Mouse (Mus musculus): ENCODE measurements around the gene Pgam2.
A peak's percentile ranks its signal among the peaks of the same experiment; 100 is the strongest.
"Not testable (repeated sequence)": the region's sequence is repeated elsewhere in the genome, so short reads cannot be mapped to it uniquely, and the experiment has no call there.

Gene Pgam2

GRCm38 (mm10) chr11:5803551-5803981 lies at the start of gene Pgam2:
Gene Pgam2, minus strand, starts transcription at chr11:5803733.
- no peak for DNase-seq (ENCODE audit: low read depth)

- DNase-seq (ENCODE audit: low read depth): no peak
Measured at GRCm38 (mm10) chr11:5852314-5852713, 48.8 kb upstream of the Pgam2 start.

DNA sequence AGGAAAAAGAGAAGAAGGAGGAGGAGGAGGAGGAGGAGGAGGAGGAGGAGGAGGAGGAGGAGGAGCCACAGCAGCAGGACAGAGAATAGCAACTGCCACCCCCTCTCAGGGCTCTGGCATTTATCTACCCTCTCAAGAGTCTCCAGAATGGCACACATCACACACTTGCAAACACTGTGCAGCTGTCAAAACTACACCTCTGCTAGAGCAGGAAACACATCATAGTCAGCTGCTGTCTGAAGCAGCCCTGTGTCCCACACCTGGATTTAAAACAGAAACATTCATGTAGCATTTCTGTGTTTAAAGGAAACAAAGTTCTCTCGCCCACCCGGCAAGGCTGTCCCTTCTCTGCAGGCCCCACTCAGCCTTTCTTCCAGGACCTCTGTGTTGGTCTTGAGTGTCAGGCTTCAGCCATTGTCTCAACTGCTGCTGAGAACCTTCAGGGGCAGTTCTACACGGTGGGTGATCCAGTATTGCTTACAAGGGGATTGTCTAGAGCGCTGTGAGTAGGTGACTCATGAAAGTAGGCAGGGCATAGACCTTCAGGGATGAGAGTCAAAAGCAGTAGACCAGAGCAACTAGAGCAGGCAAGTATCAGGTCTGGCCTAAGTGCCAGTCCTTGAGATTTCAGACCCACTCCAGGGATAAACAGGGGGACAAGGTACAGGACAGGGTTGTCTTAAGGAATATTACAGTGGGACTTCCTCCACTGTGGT lies 47.6 kb upstream of the Pgam2 start:
- DNase-seq (ENCODE audit: low read depth): no peak

GRCm38 (mm10) chr11:5850452-5850851 lies 46.9 kb upstream of the Pgam2 start:
- DNase-seq (ENCODE audit: low read depth): no peak

DNA sequence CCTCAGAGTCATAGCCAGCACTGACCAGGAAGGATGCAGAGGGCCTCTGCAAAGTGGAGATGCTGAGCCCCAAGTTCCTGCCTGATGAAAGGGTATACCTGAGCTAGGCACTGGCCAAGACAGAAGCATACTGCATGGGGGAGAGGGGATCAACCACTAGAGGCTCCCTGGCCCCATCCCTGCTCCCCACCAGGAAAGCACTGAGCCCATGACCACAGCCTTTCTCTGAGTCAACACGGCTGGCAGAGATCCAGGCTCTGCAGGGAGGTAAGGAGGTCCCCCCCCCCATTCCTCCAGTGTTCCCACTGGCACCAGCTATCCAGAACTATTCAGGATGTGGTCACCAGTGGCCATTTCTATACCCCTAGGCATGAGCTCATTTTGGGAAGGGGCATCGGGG lies 45.8 kb upstream of the Pgam2 start:
- DNase-seq (ENCODE audit: low read depth): no peak

DNA sequence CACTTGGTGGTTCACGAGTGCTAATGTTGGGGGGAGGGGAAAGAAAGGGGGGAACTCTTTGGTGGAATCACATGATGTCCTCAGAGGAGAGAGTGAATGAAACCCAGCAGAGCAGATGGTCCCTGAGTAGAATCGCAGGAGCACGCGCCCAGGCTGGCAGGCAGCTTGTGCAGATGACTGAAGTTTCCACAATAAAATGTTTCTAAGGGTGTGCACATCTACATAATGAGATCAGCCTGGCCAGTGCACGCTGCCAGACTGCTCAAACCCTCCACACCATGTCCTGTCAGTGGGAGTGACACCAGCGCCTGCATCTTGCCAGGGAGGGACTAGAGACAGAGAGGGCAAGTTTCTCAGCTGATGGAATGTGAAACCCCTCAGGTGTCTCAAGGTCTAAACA lies 45.2 kb upstream of the Pgam2 start:
- no peak for DNase-seq (ENCODE audit: low read depth)

DNA sequence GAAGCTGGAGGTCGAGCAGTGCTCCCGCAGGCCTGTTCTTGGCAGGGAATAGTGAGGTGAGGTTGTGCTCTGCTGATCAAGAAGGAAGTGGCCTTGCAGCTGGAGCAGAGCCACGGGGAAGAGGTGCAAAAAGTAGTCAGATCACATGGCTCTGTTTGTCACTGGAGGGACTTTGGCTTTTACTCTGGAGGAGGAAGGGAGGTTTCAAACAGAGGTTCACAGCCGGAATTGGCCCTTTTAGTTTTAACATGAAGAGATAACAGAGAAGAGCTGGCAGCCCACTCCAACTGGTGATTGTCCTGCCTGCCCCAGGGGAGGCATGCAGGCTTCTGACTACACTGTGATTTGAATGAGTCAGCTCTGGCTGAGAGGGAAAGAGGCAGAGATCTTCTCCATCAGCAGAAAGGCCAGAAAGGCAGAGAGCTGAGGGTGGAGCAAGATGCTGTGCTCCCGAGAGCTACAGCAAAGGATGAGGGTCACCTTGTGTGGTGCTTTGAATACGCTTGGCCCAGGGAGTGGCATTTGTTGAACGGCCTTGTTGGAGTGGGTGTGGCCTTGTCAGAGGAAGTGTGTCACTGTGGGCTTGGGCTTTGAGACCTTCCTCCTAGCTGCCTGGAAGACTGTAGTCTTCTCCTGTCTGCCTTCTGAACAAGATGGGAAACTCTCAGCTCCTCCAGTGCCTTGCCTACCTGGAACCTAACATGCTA lies 43.3 kb upstream of the Pgam2 start:
- DNase-seq (ENCODE audit: low read depth): no peak

- DNase-seq (ENCODE audit: low read depth): no peak
Measured at GRCm38 (mm10) chr11:5843131-5843530, 39.6 kb upstream of the Pgam2 start.

- DNase-seq (ENCODE audit: low read depth): no peak
Measured at GRCm38 (mm10) chr11:5841751-5842150, 38.2 kb upstream of the Pgam2 start.

DNA sequence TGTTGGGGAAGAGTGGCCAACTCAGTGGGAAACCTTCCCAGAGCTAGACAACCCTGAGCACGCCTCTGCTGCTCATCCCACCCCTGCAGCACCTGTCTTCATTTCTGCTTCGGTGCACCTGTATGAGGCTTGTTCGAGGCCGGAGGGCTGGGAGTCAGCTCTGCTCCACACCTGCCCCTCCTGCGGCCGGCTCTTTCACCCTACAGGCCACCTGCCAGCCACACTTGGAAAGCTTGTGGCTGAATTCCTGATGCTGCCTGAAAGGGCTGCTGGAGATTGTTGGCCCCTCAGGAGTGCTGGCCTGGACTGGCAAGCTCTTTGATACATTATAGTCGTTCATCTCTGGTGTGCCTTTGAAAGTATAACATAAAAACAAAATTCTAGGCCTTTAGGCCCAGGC lies 36.8 kb upstream of the Pgam2 start:
- no peak for DNase-seq (ENCODE audit: low read depth)

GRCm38 (mm10) chr11:5837251-5838246 lies 34.0 kb upstream of the Pgam2 start, which contains the start of gene Polm:
Gene Polm, minus strand, starts transcription at chr11:5838016.
- peak; percentile 91 for DNase-seq (ENCODE audit: low read depth)

- no peak for DNase-seq (ENCODE audit: low read depth)
Measured at GRCm38 (mm10) chr11:5836126-5836525, 32.6 kb upstream of the Pgam2 start.

- DNase-seq (ENCODE audit: low read depth): no peak
Measured at GRCm38 (mm10) chr11:5835057-5835456, 31.5 kb upstream of the Pgam2 start.

GRCm38 (mm10) chr11:5834506-5834905 lies 31.0 kb upstream of the Pgam2 start:
- no peak for DNase-seq (ENCODE audit: low read depth)

GRCm38 (mm10) chr11:5829327-5829726 lies 25.8 kb upstream of the Pgam2 start:
- DNase-seq (ENCODE audit: low read depth): no peak

- no peak for DNase-seq (ENCODE audit: low read depth)
Measured at GRCm38 (mm10) chr11:5828509-5829191, 25.1 kb upstream of the Pgam2 start.

DNA sequence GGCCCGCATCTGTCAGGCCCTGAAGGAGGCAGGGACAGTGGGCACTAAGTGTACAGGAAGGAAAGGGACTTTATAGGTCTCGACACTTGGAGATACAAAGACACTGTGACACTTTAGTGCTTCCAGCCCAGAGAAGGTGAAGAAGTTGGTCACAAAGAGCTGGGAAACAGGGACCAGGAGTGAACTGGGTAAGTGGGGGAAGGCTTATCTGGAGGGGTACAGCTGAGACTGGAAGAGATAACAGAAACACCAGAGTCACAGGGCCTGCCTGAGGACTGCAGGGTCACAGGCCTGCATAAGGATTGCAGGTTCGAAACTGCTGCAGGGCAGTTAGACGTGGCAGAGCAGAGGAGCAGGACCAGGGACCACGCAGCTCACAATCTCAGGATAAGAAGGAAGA lies 24.4 kb upstream of the Pgam2 start:
- no peak for DNase-seq (ENCODE audit: low read depth)

DNA sequence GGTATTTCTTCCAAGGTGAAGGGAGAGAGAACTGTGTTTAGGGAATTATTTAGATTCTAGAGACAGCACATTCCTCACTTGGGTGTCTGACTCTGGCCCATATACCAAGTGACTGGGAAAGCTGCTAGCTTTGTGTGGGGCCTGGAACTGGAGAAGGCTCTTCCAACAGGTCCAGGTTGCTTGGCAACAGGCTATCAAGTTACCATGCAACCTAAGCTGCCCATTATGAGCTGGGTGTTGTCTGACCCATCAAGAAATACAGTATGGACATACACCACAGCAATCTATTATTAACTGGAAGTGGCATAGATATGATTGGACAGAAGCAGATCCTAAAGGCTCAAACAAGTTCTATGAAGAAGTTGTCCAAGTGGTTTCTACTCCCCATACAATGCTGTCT lies 21.9 kb upstream of the Pgam2 start:
- no peak for DNase-seq (ENCODE audit: low read depth)

DNA sequence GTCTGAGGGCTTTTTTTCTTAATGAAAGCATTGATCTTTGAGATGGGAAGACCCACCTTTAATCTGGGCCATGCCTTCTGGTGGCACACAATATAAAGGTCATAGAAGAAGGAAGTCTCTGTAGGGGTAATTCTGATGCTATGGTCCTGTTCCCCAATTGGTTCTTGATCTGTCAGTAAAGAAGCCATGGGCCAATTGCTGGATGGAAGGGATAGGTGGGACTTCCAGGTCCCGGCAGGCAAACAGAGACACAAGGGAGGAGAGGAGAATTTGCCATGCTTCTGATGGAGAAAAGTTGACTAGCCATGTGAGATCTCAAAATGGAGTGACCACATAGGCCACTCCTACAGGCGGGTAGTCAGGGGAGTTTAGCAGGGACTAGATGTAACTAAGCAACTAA lies 15.7 kb upstream of the Pgam2 start:
- DNase-seq (ENCODE audit: low read depth): no peak

GRCm38 (mm10) chr11:5813381-5813780 lies 9.8 kb upstream of the Pgam2 start:
- DNase-seq (ENCODE audit: low read depth): no peak

DNA sequence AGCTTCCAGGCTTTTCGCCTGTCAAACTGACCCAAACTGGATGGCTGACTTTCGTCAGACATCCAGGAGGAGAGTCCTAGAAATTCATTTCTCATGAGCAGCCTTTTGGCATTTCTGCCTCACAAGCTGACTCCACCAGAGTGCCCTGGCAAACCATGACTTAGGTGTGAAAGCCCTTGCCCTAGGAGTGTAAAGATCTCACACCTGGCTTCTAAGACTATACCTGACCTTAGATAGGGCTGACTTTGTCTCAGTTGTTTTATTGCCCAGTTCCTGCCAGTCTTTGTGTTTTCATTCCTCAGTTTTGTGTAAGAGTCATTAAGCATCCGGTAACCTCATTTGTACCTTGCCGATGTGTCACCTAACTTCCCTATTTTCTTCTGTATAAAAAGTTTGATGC lies 6.0 kb upstream of the Pgam2 start:
- not testable (repeated sequence) for DNase-seq (ENCODE audit: low read depth)

GRCm38 (mm10) chr11:5807956-5808355 lies 4.4 kb upstream of the Pgam2 start:
- no peak for DNase-seq (ENCODE audit: low read depth)

Data from c-Kit-positive CD71-negative TER-119-negative erythroid progenitor cells, embryonic 14.5 days (primary cell).